Mouse (Mus musculus): ENCODE results near the gene Nodal. TPM values are rescaled to one million over a fixed set of nuclear protein-coding genes. Genes with fewer than 3 reads are reported as not detected.

Gene Nodal
- polyA plus RNA-seq, 1 experiment from 2014 or later = 0.67 TPM

- Histone ChIP-seq H3K27me3 (ENCODE audit: insufficient read depth, low read length) (no peaks in the 10 kb centered on the region), H3K9me3 (ENCODE audit: low read length) (no peaks in the 10 kb centered on the region), H3K36me3 (ENCODE audit: insufficient read depth, low read length) (no peaks in the 10 kb centered on the region), H3K4me1 (ENCODE audit: insufficient read depth, low read length) (peaks cover 81% of the 10 kb centered on the region), H3K4me3 (ENCODE audit: low read length) (peak overlapping the region; percentile 78), H3K9ac (replicated peaks; ENCODE audit: low read length) (peak overlapping the region; percentile 48), H3K27ac (ENCODE audit: low read length) (no peak overlapping the region), H3K4me2 (replicated peaks; ENCODE audit: low read depth, low read length) (peak overlapping the region; percentile 94; the same call in 1 of the 2 replicates)
- WGBS = 89% methylated on average over 13 of the region's 13 CpGs
- ATAC-seq (ENCODE audit: low FRiP score, low TSS enrichment) = no peak
Measured at GRCm38 (mm10) chr10:61379340-61380040, 38.3 kb upstream of the Nodal start.

- Histone ChIP-seq H3K9ac (replicated peaks; ENCODE audit: low read length) (peak overlapping the region; percentile 48), H3K4me1 (ENCODE audit: insufficient read depth, low read length) (peaks cover 74% of the 10 kb centered on the region), H3K27ac (ENCODE audit: low read length) (peak overlapping the region; percentile 51; the same call in 1 of the 2 replicates), H3K4me3 (ENCODE audit: low read length) (peak overlapping the region; percentile 78), H3K9me3 (ENCODE audit: low read length) (no peaks in the 10 kb centered on the region), H3K4me2 (replicated peaks; ENCODE audit: low read depth, low read length) (peak overlapping the region; percentile 94), H3K36me3 (ENCODE audit: insufficient read depth, low read length) (no peaks in the 10 kb centered on the region), H3K27me3 (ENCODE audit: insufficient read depth, low read length) (no peaks in the 10 kb centered on the region)
- ATAC-seq (ENCODE audit: low FRiP score, low TSS enrichment) = no peak
- WGBS = 24% methylated on average over 9 of the region's 9 CpGs
Measured at GRCm38 (mm10) chr10:61380186-61380585, 37.6 kb upstream of the Nodal start.

- Histone ChIP-seq H3K36me3 (ENCODE audit: insufficient read depth, low read length) (no peaks in the 10 kb centered on the region), H3K4me3 (ENCODE audit: low read length) (peak overlapping the region; percentile 78), H3K9me3 (ENCODE audit: low read length) (no peaks in the 10 kb centered on the region), H3K9ac (replicated peaks; ENCODE audit: low read length) (peak overlapping the region; percentile 90), H3K27me3 (ENCODE audit: insufficient read depth, low read length) (no peaks in the 10 kb centered on the region), H3K4me2 (replicated peaks; ENCODE audit: low read depth, low read length) (peak overlapping the region; percentile 94), H3K4me1 (ENCODE audit: insufficient read depth, low read length) (peaks cover 61% of the 10 kb centered on the region), H3K27ac (ENCODE audit: low read length) (peak overlapping the region; percentile 54; the same call in 1 of the 2 replicates)
- 8% methylated on average over 8 of the region's 8 CpGs for WGBS
- no peak for ATAC-seq (ENCODE audit: low FRiP score, low TSS enrichment)
Measured at GRCm38 (mm10) chr10:61381823-61382222, 35.9 kb upstream of the Nodal start.

DNA sequence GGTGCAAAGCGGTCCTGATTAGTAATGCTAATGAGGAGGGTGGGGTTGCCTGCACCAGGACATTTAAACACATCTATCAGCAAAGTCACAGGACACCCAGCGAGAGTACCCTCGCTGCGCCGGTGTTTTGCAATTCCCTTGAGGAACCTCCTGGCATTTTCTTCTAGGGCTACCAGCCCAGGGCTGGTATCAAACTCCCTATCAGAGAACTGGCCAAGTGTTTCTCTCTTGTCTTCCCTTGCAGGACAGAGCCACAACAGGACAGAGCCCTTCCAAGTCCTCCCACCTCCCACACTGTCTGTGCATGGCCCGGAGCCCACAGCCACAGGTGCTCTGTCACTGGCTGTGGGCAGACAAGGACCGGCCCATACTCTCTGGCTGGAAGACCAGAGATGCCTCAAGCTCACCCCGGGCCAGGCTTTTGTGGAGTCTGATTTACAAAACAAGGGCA is 35.5 kb upstream of the Nodal start:
- WGBS = 2% methylated on average over 8 of the region's 8 CpGs
- Histone ChIP-seq H3K9ac (replicated peaks; ENCODE audit: low read length) (peak overlapping the region; percentile 90), H3K36me3 (ENCODE audit: insufficient read depth, low read length) (no peaks in the 10 kb centered on the region), H3K4me1 (ENCODE audit: insufficient read depth, low read length) (peaks cover 58% of the 10 kb centered on the region), H3K9me3 (ENCODE audit: low read length) (no peaks in the 10 kb centered on the region), H3K27me3 (ENCODE audit: insufficient read depth, low read length) (no peaks in the 10 kb centered on the region), H3K4me3 (ENCODE audit: low read length) (peak overlapping the region; percentile 78), H3K4me2 (replicated peaks; ENCODE audit: low read depth, low read length) (peak overlapping the region; percentile 94), H3K27ac (ENCODE audit: low read length) (peak overlapping the region; percentile 54; the same call in 1 of the 2 replicates)
- peak; percentile 16; the same call in 1 of the 2 replicates for ATAC-seq (ENCODE audit: low FRiP score, low TSS enrichment)

DNA sequence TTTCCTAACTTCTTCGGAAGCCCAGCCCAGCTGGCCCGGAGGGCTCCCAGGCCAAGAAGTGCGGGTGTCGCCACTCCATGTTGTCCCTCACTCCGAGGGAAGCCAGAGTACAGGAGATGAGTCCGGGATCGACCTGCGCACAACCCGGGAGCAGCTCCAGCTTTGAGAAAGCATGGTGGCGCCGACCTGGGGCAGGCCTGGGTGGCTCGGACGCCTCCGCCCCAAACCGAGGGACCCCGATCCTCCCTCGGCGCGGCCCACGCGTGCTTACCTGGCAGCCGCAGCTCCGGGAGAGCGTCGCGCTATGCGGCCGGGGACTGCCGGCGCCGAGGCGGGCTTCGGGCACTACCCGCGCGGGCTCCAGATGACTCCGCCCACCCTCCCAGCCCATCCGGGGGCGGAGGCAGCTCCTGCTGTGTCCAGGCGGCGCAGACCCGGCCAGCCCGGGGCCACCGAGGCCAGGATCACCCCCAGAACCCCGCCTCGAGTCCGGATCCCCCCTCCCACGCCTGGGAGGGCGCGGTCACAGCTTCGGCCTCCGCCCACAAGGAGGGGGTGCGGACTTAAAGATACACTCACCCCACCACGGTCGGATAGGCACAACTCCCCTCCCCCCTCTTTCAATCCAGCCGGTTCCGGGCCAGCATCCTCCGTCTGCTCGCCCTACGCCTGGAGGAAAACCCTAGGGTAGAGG is 34.6 kb upstream of the Nodal start, which contains the start of gene Pald1:
Gene Pald1 (minus strand): TSS at position 510 of the 694 bp plus-strand sequence.
- Histone ChIP-seq H3K4me1 (ENCODE audit: insufficient read depth, low read length) (peaks cover 50% of the 10 kb centered on the region), H3K4me3 (ENCODE audit: low read length) (peak within 1 kb of the TSS; percentile 78), H3K27me3 (ENCODE audit: insufficient read depth, low read length) (no peaks in the 10 kb centered on the region), H3K9me3 (ENCODE audit: low read length) (no peaks in the 10 kb centered on the region), H3K4me2 (replicated peaks; ENCODE audit: low read depth, low read length) (peak within 1 kb of the TSS; percentile 94), H3K27ac (ENCODE audit: low read length) (peak within 1 kb of the TSS; percentile 54), H3K9ac (replicated peaks; ENCODE audit: low read length) (peak within 1 kb of the TSS; percentile 90), H3K36me3 (ENCODE audit: insufficient read depth, low read length) (no peaks in the 10 kb centered on the region)
- 0% methylated on average over 55 of the region's 60 CpGs for WGBS
- ATAC-seq (ENCODE audit: low FRiP score, low TSS enrichment) = peak; percentile 88

DNA sequence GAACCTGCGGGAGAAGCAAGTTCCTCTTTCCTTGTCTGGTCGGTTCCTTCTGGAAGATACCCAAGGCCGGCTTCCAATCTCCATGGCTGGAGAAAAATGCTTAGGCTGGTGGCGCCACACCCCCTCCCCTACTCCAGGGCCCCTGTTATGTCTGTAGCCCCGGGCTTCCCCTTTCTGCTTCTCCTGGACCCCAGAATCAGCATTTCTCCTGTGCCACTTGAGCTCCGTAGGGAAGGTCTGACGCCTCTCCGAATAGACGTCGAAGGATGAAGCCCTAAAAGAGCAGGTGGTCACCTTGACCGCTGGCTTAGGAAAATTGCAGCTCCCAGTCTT is 34.1 kb upstream of the Nodal start:
- Histone ChIP-seq H3K36me3 (ENCODE audit: insufficient read depth, low read length) (no peaks in the 10 kb centered on the region), H3K4me2 (replicated peaks; ENCODE audit: low read depth, low read length) (peak overlapping the region; percentile 94), H3K9me3 (ENCODE audit: low read length) (no peaks in the 10 kb centered on the region), H3K9ac (replicated peaks; ENCODE audit: low read length) (peak overlapping the region; percentile 90), H3K27me3 (ENCODE audit: insufficient read depth, low read length) (no peaks in the 10 kb centered on the region), H3K4me3 (ENCODE audit: low read length) (peak overlapping the region; percentile 78), H3K27ac (ENCODE audit: low read length) (peak overlapping the region; percentile 35; the same call in 1 of the 2 replicates), H3K4me1 (ENCODE audit: insufficient read depth, low read length) (peaks cover 49% of the 10 kb centered on the region)
- no peak for ATAC-seq (ENCODE audit: low FRiP score, low TSS enrichment)
- 4% methylated on average over 11 of the region's 11 CpGs for WGBS

DNA sequence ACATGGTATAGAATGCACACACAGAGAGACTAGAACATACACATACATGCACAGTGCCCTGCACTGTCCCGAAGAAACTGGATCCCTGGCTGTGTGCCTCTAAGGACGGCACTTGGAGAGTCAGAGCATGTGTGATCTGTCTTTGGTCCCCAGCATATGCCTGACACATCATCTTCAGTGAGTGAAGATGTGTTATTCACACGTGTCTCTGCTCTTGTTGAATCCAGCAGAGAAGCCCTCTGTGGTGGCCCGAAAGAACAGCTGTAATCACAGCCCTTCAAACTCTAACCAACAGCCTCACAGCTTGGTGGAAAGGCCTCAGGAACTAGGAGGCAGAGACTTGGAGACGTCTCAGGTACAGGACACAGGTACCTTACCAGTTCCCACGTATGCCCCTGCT is 32.6 kb upstream of the Nodal start:
- Histone ChIP-seq H3K9me3 (ENCODE audit: low read length) (no peaks in the 10 kb centered on the region), H3K27ac (ENCODE audit: low read length) (no peak overlapping the region), H3K4me2 (replicated peaks; ENCODE audit: low read depth, low read length) (no peak overlapping the region), H3K4me3 (ENCODE audit: low read length) (no peak overlapping the region), H3K36me3 (ENCODE audit: insufficient read depth, low read length) (no peaks in the 10 kb centered on the region), H3K27me3 (ENCODE audit: insufficient read depth, low read length) (no peaks in the 10 kb centered on the region), H3K4me1 (ENCODE audit: insufficient read depth, low read length) (peaks cover 36% of the 10 kb centered on the region), H3K9ac (replicated peaks; ENCODE audit: low read length) (no peak overlapping the region)
- 80% methylated on average over 6 of the region's 6 CpGs for WGBS
- no peak for ATAC-seq (ENCODE audit: low FRiP score, low TSS enrichment)

GRCm38 (mm10) chr10:61386284-61386683 is 31.5 kb upstream of the Nodal start:
- ATAC-seq (ENCODE audit: low FRiP score, low TSS enrichment) = no peak
- Histone ChIP-seq H3K9ac (replicated peaks; ENCODE audit: low read length) (no peak overlapping the region), H3K36me3 (ENCODE audit: insufficient read depth, low read length) (no peaks in the 10 kb centered on the region), H3K4me1 (ENCODE audit: insufficient read depth, low read length) (peaks cover 25% of the 10 kb centered on the region), H3K4me3 (ENCODE audit: low read length) (no peak overlapping the region), H3K27ac (ENCODE audit: low read length) (no peak overlapping the region), H3K9me3 (ENCODE audit: low read length) (no peaks in the 10 kb centered on the region), H3K27me3 (ENCODE audit: insufficient read depth, low read length) (no peaks in the 10 kb centered on the region), H3K4me2 (replicated peaks; ENCODE audit: low read depth, low read length) (no peak overlapping the region)
- 38% methylated on average over 6 of the region's 6 CpGs for WGBS

DNA sequence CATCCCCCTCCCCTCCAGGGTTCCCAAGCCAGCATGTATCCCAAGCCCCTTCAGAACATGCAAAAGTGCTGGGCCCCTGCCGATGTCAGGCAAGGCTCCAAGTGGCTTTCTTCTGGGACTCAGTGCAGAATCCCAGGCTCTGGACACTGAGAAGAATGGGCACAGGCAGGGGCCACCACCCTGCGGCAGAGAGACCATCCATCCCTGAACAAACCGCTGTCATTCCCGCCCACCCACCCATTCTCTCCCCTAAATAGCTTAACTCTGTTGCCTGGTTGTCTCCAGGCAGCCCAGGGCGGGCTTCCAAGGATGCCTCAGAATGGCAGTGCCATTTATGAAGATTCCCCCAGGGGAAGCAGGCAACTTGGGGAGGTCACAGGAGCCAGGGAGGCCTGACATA is 28.8 kb upstream of the Nodal start:
- Histone ChIP-seq H3K36me3 (ENCODE audit: insufficient read depth, low read length) (no peaks in the 10 kb centered on the region), H3K27ac (ENCODE audit: low read length) (no peak overlapping the region), H3K9me3 (ENCODE audit: low read length) (no peaks in the 10 kb centered on the region), H3K4me3 (ENCODE audit: low read length) (no peak overlapping the region), H3K27me3 (ENCODE audit: insufficient read depth, low read length) (no peaks in the 10 kb centered on the region), H3K4me1 (ENCODE audit: insufficient read depth, low read length) (peaks cover 6% of the 10 kb centered on the region), H3K9ac (replicated peaks; ENCODE audit: low read length) (no peak overlapping the region), H3K4me2 (replicated peaks; ENCODE audit: low read depth, low read length) (no peak overlapping the region)
- ATAC-seq (ENCODE audit: low FRiP score, low TSS enrichment) = no peak
- WGBS = 72% methylated on average over 5 of the region's 5 CpGs

- Histone ChIP-seq H3K27me3 (ENCODE audit: insufficient read depth, low read length) (no peaks in the 10 kb centered on the region), H3K4me3 (ENCODE audit: low read length) (no peak overlapping the region), H3K9ac (replicated peaks; ENCODE audit: low read length) (no peak overlapping the region), H3K36me3 (ENCODE audit: insufficient read depth, low read length) (no peaks in the 10 kb centered on the region), H3K9me3 (ENCODE audit: low read length) (no peaks in the 10 kb centered on the region), H3K4me1 (ENCODE audit: insufficient read depth, low read length) (peaks cover 3% of the 10 kb centered on the region; the same call in 1 of the 2 replicates), H3K4me2 (replicated peaks; ENCODE audit: low read depth, low read length) (no peak overlapping the region), H3K27ac (ENCODE audit: low read length) (no peak overlapping the region)
- 64% methylated on average over 2 of the region's 2 CpGs for WGBS
- ATAC-seq (ENCODE audit: low FRiP score, low TSS enrichment) = no peak
Measured at GRCm38 (mm10) chr10:61390148-61390547, 27.6 kb upstream of the Nodal start.

Measured in kidney, embryonic 16.5 days (tissue).